Mouse (Mus musculus) cerebellum, adult 11 months (tissue): ENCODE results near the gene Saysd1.
A peak's percentile ranks its signal among the peaks of the same experiment; 100 is the strongest.

Source experiments
- DNase-seq: peaks from one replicate; pipeline ENCODE4 v3.0.0; 2022

The Saysd1 gene

GRCm38 (mm10) chr14:20098061-20098460 lies 40.3 kb downstream of the Saysd1 start:
- DNase-seq: no peak

GRCm38 (mm10) chr14:20094942-20095341 lies 43.4 kb downstream of the Saysd1 start:
- DNase-seq: no peak

- DNase-seq: no peak
These were observed 44.8 kb downstream of the Saysd1 start for GRCm38 (mm10) chr14:20093493-20093892.

GRCm38 (mm10) chr14:20084335-20084734 lies 54.0 kb downstream of the Saysd1 start:
- DNase-seq: no peak

GRCm38 (mm10) chr14:20082536-20083325 lies 55.6 kb downstream of the Saysd1 start:
- DNase-seq: peak; percentile 95

DNA sequence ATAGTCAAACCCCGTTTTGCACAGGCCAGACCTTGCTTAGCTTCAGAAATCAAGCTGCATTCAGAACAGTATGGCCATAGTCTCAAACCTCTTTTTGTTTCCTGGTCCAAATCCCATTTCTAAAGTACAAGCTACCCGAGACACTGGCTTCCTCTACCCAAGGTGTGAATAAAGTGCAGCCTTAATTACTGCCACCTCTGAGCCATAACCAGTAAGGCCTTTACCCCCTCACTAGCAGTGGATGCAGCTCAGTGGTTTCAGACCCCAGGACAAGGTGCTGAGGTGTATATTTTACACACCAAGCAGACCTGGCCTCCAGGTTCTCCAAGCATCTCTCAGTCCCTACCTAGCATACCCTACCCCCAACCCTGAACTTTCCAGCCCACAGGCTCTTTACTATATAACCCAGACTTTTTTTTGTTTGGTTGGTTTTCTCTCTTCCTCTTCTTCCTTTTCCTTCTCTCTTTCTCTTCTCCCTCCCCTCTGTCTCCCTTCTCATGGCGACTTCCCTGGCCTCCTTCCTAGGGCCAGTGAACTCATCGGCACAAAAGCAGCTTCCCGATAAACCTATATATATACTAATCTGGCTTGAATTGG lies 56.3 kb downstream of the Saysd1 start:
- DNase-seq: peak; percentile 12

DNA sequence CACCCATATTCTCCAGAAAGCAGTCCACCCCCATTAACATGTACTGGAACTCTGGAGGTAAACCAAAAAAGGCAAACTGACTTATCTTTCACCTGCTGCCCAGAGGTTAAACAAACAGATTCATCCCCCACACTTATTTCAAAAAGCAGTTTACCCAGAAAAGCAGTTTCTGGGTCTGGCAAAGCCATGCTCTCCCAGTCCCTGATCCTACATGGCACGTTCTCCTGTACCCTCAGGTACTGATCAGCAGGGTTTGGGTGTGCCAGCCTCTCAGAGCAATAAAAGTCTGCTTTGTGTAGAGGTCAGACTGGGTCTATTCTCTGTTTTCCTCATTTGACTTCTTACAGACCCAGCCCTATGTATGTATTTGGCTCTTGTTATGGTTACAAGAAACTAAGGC lies 57.2 kb downstream of the Saysd1 start:
- DNase-seq: no peak

- DNase-seq: no peak
These were observed 61.2 kb downstream of the Saysd1 start for GRCm38 (mm10) chr14:20077181-20077580.

- no peak for DNase-seq
These were observed 62.8 kb downstream of the Saysd1 start for GRCm38 (mm10) chr14:20075544-20075943.

- no peak for DNase-seq
These were observed 63.6 kb downstream of the Saysd1 start for GRCm38 (mm10) chr14:20074759-20075158.

GRCm38 (mm10) chr14:20070629-20071028 lies 67.7 kb downstream of the Saysd1 start:
- DNase-seq: no peak

DNA sequence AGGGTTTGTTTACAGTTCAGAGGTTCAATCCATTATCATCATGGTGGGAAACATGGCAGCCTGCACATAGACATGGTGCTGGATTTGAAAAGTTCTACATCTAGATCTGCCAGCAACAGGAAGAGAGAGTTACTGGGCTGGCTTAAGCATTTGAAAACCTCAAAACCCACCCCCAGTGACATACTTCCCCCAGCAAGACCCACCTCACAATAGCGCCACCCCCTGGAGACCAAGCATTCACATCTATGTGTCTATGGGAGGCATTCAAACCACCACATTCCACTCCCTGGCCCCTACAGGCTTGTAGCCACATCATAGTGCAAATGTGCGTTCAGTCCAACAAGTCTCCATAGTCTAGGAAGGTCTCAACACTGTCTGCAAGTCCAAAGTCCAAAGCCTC lies 70.0 kb downstream of the Saysd1 start:
- DNase-seq: no peak

GRCm38 (mm10) chr14:20067293-20068074 lies 70.8 kb downstream of the Saysd1 start:
- peak; percentile 74 for DNase-seq

GRCm38 (mm10) chr14:20064771-20065170 lies 73.6 kb downstream of the Saysd1 start:
- DNase-seq: no peak

DNA sequence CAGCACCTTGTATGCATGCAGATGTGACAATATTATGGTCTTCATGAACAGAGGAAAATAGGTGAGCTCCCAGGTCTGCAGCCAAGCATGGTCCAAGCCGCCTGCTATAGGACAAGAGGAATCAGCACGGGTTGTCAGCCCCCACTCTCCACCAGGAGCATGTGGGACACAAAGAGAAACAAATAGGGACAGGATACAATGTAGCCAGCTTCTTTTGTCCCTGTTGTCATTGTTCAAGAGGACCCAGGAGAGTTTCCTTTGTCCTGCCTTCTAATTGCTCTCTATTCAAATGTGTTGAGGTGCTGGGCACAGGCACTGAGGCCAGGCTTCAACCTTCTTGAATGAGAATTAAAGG lies 89.9 kb downstream of the Saysd1 start:
- DNase-seq: no peak

DNA sequence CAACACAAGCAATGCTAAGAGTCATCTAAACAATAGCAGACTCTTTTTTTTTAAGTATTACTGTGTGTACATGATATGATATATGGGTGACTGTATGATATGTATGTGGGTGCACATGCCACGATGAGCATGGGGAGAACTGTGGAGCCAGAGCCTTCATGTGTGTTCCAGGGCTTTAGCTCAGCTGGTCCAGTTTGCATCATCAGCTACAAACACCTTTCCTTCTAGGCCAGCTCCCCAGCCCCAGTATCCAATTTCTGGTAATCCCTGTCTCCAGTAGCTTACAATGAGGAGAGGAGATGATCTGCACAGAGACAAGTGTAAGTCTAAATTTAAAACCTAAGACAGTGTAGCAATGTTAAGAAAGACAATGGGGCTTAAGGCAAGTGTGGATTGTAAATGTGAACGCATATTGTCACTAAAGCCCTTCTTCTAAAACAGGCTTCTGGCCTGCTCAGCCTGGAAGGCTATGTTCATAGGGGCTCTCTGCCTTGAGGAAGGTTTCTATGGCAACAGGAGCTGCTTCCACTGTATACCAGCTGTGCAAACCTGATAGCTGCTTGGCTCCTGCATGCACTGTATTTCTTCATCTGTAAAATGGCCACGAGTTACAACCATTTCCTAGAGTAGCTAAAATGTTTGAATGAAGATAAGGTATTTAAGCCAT lies 90.4 kb downstream of the Saysd1 start:
- DNase-seq: no peak

- DNase-seq: no peak
These were observed 91.0 kb downstream of the Saysd1 start for GRCm38 (mm10) chr14:20047291-20047690.

DNA sequence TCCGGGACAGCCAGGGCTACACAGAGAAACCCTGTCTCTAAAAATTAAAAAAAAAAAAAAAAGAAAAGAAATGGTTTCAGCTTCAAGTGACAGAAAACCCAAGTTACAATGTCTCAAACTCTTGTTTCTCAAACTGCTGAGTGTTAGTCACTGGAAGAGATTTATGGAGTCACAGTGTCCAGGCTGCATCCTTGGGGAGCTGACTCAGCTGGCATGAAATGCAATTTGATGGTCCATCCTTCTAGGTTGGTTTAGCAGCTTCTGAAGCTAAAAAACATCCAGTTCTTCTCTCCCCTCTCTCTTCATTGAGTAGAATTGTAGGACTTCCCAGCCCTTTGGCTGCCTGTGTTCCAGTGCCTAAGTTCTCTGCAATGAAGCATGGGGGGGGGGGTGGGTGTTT lies 94.3 kb downstream of the Saysd1 start:
- DNase-seq: no peak

DNA sequence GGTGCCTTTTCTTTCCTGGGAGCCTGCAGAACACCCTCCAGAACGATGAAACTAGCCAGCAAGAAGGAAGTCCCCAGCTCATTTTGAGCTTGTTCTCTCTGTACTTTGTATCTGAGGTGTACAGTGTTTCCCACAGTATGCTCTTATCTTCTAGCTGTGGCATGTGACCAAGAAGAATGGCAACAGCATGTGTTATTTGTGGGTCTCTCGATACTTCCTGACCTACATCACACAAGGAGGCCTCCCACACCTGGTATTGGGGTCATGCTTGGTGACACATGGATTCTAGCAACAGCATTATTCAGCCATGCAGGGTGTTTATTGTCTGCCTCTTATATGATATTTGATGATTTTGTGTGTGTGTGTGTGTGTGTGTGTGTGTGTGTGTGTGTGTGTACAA lies 96.5 kb downstream of the Saysd1 start:
- DNase-seq: no peak

- DNase-seq: no peak
These were observed 97.4 kb downstream of the Saysd1 start for GRCm38 (mm10) chr14:20040976-20041375.

DNA sequence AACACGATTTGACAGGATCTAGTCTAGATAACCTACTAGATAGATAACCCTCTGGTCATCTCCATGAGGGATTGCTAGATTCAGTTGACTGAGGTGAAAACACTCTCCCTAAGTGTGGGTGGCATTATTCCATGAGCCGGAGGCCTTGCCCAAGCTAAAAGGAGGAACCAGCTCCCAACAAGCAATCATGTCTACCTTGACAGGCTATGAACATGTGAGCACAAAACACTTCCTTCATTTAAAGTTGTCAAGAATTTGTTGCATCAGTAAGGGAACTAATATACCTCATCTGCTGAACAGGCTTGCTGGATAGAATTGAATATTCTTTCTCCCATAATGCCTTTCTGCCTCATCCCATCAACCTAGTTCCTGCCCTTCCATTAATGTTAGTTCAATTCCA lies 98.5 kb downstream of the Saysd1 start:
- no peak for DNase-seq

- no peak for DNase-seq
These were observed 105.6 kb downstream of the Saysd1 start for GRCm38 (mm10) chr14:20032738-20033116.

DNA sequence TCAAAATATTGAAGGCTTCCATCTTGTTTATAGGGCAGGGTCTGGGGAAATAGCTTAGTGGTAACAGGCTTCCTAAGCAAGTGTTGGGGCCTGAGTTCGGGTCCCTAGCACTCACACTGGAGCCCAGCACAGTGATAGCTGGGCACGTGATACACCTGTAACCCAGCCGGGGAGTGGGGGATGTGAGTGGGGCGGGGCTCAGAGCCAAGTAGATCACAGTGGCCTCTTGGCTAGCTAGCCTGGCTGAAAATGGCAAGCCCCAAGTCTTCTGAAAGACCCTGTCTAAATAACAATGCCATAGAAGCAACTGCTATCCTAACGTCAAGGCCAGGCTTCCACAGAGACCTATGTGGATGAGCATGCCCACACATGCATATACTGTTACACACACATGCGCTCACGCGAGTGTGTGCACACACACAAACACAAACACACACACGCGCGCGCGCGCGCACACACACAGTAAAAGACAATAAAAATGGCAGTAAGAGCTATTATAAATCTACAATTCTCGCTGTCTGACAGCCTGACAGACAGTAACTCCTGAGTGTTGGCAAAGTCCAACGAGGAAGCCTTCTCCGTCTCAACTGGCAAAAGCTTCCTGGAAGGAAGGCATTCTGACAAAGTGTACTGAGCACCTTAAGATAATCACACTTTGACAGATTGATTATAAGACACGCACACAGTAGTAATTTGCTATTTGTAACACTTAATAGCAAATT lies 106.2 kb downstream of the Saysd1 start:
- DNase-seq: no peak
